Mouse (Mus musculus) spleen, postnatal 10 days (tissue): Measurements from ENCODE around the gene Ccne1.

ENCODE experiments used
- DNase-seq, 2 experiments: peaks; one replicate each; pipeline ENCODE4 v3.0.0; 2021 to 2022; ENCODE audit warnings: low spot score in 2 of 2

Ccne1 gene

GRCm38 (mm10) chr7:38094353-38094752 lies 13.0 kb downstream of the Ccne1 start:
- DNase-seq: peak in 1 of 2 experiments; percentile 54

DNA sequence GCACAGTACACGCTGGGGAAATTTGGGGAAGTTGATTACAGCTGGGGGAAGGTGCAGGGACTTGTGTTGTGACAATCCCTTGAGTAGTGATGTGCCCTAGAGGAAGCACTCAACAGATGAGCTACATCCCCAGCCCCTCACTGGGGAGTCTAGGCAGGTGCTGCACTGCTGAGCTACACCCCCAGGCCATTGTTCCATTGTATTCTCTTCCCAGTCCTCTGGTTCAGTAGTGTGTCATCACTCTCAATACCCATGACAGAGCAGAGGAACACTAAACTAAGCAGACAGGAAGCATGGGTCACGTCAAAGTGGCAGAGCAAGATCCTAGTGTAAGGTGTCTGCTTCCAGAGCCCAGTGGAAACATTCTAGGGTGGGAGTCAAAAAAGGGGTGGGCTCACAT lies 14.2 kb downstream of the Ccne1 start:
- no peak for DNase-seq

- DNase-seq: peak in 1 of 2 experiments; percentile 50
These were observed 17.2 kb downstream of the Ccne1 start for GRCm38 (mm10) chr7:38089930-38090675.

DNA sequence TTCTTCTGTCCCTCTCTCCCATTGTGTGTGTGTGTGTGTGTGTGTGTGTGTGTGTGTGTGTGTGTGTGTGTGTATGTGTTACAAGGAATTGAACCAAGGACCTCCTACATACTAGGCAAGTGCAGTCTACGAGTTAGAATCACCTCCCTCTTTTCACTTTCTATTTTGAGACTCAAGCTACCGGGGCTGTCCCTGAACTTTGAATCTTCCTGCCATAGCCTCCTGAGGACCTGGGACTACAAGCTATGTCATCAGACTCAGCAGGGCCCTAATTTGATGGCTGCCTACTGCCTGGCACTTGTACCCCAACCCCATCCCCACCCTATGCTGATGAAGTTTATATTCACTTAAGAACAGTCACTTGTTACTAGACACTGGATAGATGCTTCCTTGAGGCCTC lies 18.9 kb downstream of the Ccne1 start:
- no peak for DNase-seq

GRCm38 (mm10) chr7:38087856-38088255 lies 19.5 kb downstream of the Ccne1 start:
- no peak for DNase-seq

DNA sequence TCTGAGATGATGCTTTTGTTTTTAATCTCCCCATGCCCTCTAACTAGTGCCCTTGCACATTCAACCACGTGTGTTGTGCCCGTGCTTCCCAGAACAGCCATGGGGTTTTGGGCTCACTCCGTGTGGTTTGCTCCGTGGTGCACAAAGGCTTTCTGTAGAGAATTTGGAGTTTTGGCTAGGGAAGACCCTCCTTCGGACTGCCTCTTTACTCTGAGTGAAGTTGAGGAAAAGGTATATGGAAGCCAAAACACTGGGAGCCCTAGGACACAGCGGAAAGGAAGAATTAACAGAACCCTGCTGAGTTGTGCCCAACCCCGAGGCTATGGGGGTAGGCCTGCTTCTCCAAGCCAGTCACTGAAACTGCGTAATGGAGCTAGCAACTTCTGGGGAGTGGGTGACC lies 20.9 kb downstream of the Ccne1 start:
- DNase-seq: no peak

DNA sequence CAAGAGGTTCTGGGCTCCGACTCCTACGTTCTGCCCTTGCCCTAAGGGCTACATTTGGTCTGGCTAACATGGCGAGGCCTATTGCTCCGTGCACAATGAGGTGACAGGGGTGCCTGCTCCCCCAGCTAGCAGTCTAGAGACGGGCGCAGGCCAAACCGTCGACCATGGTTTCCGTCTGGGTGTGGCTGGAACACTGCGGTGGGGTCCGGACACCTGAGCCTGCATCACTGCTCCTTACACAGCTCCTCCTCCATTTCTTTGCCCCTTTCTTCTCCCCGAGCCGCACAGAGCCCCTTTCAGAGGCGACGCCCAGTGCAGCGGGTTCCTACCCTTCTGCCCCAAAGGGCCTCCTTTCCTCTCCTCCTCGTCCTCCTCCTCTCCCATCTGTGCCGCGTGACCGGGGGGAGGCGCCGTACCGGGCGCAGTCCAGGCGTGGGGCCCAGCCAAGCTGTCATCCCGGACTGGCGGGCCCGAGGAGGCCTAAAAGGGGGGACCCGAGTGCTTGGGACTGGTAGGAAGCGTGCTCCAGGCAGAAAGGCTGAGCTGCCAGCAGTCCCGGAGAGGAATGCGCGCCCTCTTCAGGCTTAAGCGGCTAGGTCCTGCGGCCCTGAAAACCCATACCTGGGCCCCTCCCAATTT lies 21.6 kb downstream of the Ccne1 start:
- peak; percentile 62 to 75 for DNase-seq

- DNase-seq: peak; percentile 98 to 100
These were observed 22.4 kb downstream of the Ccne1 start for GRCm38 (mm10) chr7:38084778-38085572.

DNA sequence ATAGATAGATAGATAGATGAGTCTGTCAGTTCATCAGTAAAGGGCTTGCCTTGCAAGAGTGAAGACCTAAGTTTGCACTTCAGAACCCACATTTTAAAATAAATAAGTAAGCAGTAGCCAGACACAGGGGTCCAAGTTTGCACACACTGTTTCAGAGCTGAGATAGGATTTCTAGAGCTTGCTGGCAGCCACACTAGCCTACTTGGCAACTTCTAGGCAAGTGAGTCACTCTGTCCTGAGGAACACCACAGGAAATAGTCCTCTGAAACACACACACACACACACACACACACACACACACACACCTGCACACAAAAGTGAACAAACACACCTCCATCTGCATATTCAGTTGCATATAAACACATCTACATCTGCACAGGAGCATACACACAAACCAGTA lies 24.4 kb downstream of the Ccne1 start:
- DNase-seq: no peak

GRCm38 (mm10) chr7:38077189-38077588 lies 30.1 kb downstream of the Ccne1 start:
- no peak for DNase-seq

GRCm38 (mm10) chr7:38075487-38075886 lies 31.8 kb downstream of the Ccne1 start:
- DNase-seq: no peak

DNA sequence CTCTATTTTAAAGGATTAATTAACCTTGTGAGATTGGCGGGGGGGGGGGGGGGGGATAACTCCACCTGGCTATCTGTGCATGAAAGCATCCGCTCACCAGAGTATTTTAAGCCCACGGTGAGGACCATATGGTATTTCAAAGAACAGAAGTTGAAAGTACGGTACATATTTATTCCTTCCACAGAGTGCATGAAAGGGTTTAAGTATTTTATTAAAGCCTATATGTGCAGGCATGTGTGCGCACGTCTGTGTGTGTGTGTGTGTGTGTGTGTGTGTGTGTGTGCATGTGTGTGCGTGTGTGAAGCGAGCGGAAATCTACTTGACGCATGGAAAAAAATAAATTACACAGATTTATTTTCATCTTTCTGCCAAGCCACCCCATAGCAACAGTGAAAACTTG lies 32.4 kb downstream of the Ccne1 start:
- DNase-seq: no peak

- DNase-seq: no peak
These were observed 32.8 kb downstream of the Ccne1 start for GRCm38 (mm10) chr7:38074514-38074913.

- peak in 1 of 2 experiments; percentile 61 for DNase-seq
These were observed 33.6 kb downstream of the Ccne1 start for GRCm38 (mm10) chr7:38073782-38074181.

GRCm38 (mm10) chr7:38071065-38071464 lies 36.3 kb downstream of the Ccne1 start:
- DNase-seq: no peak

GRCm38 (mm10) chr7:38070663-38071062 lies 36.7 kb downstream of the Ccne1 start:
- DNase-seq: no peak

DNA sequence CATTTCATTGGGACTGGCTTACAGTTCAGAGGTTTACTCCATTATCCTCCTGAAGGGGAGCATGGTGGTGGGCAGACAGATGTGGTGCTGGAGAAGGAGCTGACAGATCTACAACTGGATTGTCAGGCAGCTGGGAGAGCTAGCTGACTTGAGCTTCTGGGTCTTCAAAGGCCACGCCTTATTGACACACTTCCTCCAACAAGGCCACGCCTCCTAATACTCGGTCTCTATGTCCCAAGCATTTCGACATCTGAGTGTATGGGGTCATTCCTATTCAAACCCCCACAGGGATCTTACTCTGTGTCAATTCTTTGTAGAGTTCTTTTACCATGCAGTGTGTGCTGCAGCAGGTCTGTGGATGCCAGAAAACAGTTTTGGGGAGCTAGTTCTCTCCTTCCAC lies 42.9 kb downstream of the Ccne1 start:
- DNase-seq: no peak

DNA sequence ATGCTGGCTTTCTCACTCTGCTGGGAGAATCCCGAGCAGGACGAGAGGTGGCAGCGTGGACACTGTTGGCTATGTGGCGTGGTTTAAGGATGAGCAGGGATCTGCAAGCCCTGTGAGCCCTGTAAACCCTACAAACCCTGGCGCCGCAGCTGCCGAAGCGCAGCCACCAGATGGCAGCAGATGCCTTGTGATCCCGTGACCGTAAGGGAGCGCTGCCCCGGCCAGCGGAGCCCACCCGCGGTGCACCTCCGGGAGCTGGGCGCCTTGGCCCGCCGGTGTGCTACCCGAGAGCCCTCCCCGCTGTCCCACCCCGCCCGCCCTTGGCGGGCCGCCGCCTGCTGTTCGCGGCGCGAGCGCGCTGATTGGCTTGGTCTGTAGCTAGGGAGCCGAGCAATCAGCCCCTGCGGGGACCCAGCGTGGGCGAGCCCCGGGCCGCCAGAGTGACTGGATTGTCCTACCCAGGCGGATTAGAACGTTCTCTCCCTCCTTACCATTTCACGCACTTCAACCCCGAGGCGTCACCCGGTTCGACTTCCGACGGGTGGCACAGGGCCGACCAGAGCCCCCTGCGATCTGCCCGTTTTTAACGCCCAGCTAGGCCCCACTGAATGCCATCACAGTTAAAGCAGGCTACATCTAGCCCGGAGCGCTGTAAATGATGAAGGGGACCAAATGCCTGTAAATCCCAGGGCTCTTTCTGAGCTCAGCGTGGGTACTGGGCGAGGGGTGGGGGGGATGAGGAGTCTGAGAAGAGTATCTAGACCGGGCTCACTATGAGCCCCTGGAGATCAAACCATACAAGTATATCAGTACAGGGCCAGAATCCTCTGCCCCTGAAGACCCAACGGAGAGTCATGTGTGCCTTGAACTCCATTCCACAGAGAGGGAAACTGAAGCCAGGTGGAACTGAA lies 46.0 kb downstream of the Ccne1 start:
- peak; percentile 80 to 86 for DNase-seq

GRCm38 (mm10) chr7:38059636-38060330 lies 47.6 kb downstream of the Ccne1 start:
- no peak for DNase-seq

GRCm38 (mm10) chr7:38059096-38059495 lies 48.2 kb downstream of the Ccne1 start:
- no peak for DNase-seq

DNA sequence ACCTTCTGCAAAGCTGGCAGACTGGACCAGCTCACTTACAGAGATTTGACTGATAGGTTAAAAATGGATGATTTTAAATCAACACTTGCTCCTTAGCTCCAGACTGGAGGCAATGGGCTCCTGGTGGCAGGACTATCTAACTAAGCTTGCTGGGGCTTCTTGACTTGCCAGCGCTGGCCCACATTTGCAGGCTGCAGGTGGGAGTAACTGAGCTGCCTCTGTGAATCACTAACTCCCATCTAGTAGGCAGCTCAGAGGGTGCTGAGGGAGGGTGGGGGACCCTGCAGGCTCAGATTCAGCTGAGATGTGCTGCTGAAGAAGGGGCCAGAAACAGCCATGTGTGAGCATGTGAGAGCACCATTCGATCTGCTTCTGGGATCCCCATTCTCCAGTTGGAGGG lies 51.3 kb downstream of the Ccne1 start:
- DNase-seq: no peak
